Mouse (Mus musculus) MEL (cell line): ENCODE measurements around the gene Ndufaf2. TPM values are rescaled to one million over a fixed set of nuclear protein-coding genes. Genes with fewer than 3 reads are reported as not detected.

Source experiments
- DNase-seq: peaks from one replicate; pipeline ENCODE4 v3.0.0; 2011; ENCODE audit warnings: low read depth, low spot score
- H3K27ac ChIP-seq: 2 replicates; pipeline ENCODE4 v1.5.1; 2012; ENCODE audit warnings: low read depth, mild to moderate bottlenecking, control low read depth, low read length, moderate library complexity; ENCODE audit not compliant: control insufficient read depth
- H3K27me3 ChIP-seq, 2 experiments: fragments of 150-350 bp in 1 of 2; sonication (generic) in 1 of 2; 2 replicates each; pipeline ENCODE4 v1.6.1; 2012; ENCODE audit warnings: low read length in 2 of 2, mild to moderate bottlenecking in 2 of 2, improper control_type of control experiment in 1 of 2, moderate library complexity in 1 of 2; ENCODE audit not compliant: insufficient read depth in 2 of 2, control insufficient read depth in 1 of 2
- H3K36me3 ChIP-seq, 2 experiments: 2 replicates each; pipeline ENCODE4 v1.6.1; 2012 to 2014; ENCODE audit warnings: low read length in 2 of 2, improper control_type of control experiment in 1 of 2, inconsistent platforms in 1 of 2, mild to moderate bottlenecking in 1 of 2; ENCODE audit not compliant: insufficient read depth in 2 of 2, control insufficient read depth in 1 of 2
- H3K4me1 ChIP-seq, 2 experiments: fragments of 150-350 bp in 1 of 2; sonication (generic) in 1 of 2; 2 replicates each; pipeline ENCODE4 v1.6.1; 2012; ENCODE audit warnings: low read length in 2 of 2, improper control_type of control experiment in 1 of 2, mild to moderate bottlenecking in 1 of 2; ENCODE audit not compliant: insufficient read depth in 2 of 2, control insufficient read depth in 1 of 2
- H3K4me3 ChIP-seq, 2 experiments: fragments of 150-350 bp in 1 of 2; sonication (generic) in 1 of 2; 2 replicates each; pipeline ENCODE4 v1.5.1; 2012; ENCODE audit warnings: low read depth in 2 of 2, low read length in 2 of 2, mild to moderate bottlenecking in 2 of 2, moderate library complexity in 2 of 2, control low read depth in 1 of 2, improper control_type of control experiment in 1 of 2; ENCODE audit not compliant: control insufficient read depth in 1 of 2, insufficient read depth in 1 of 2
- H3K79me2 ChIP-seq: 2 replicates; pipeline ENCODE4 v1.6.1; 2012; ENCODE audit warnings: mild to moderate bottlenecking, low read length, moderate library complexity; ENCODE audit not compliant: control insufficient read depth, poor library complexity, insufficient read depth
- H3K9ac ChIP-seq: 2 replicates; pipeline ENCODE4 v1.6.1; 2012; ENCODE audit warnings: low read depth, mild to moderate bottlenecking, control low read depth, low read length, moderate library complexity; ENCODE audit not compliant: control insufficient read depth, poor library complexity, severe bottlenecking
- H3K9me3 ChIP-seq: fragments of 150-350 bp; sonication (generic); replicated peaks from 2 replicates; pipeline ENCODE4 v1.6.1; 2012; ENCODE audit warnings: mild to moderate bottlenecking, low read length, improper control_type of control experiment, moderate library complexity; ENCODE audit not compliant: insufficient read depth
- BHLHE40 ChIP-seq: IDR thresholded peaks from 2 replicates; pipeline ENCODE4 v1.6.1; 2012; ENCODE audit warnings: low read depth, mild to moderate bottlenecking, inconsistent platforms, low read length, improper control_type of control experiment, borderline replicate concordance
- CTCF ChIP-seq, 3 experiments: IDR thresholded peaks in 2 of 3; conservative IDR thresholded peaks in 1 of 3; 2 replicates each; pipeline ENCODE4 v1.5.1; 2011 to 2012; ENCODE audit warnings: low read length in 3 of 3, low read depth in 2 of 3, mild to moderate bottlenecking in 2 of 3, improper control_type of control experiment in 1 of 3, inconsistent platforms in 1 of 3, mixed read lengths in 1 of 3, moderate library complexity in 1 of 3; ENCODE audit not compliant: control insufficient read depth in 1 of 3, insufficient read depth in 1 of 3, poor library complexity in 1 of 3, severe bottlenecking in 1 of 3
- E2F4 ChIP-seq: IDR thresholded peaks from 2 replicates; pipeline ENCODE4 v1.6.1; 2011; ENCODE audit warnings: low read depth, low read length, improper control_type of control experiment, borderline replicate concordance
- EP300 ChIP-seq, 2 experiments: IDR thresholded peaks; 2 replicates each; pipeline ENCODE4 v1.6.1; 2011; ENCODE audit warnings: improper control_type of control experiment in 2 of 2, low read length in 2 of 2, low read depth in 1 of 2, mild to moderate bottlenecking in 1 of 2
- GABPA ChIP-seq: IDR thresholded peaks from 2 replicates; pipeline ENCODE4 v1.6.1; 2012; ENCODE audit warnings: low read depth, mild to moderate bottlenecking, inconsistent platforms, low read length, improper control_type of control experiment, moderate library complexity
- JUND ChIP-seq: IDR thresholded peaks from 2 replicates; pipeline ENCODE4 v1.6.1; 2011; ENCODE audit warnings: low read depth, mild to moderate bottlenecking, improper control_type of control experiment, low read length
- MAZ ChIP-seq: IDR thresholded peaks from 2 replicates; pipeline ENCODE4 v1.6.1; 2012; ENCODE audit warnings: low read depth, mild to moderate bottlenecking, inconsistent platforms, low read length, improper control_type of control experiment
- MXI1 ChIP-seq: IDR thresholded peaks from 2 replicates; pipeline ENCODE4 v1.6.1; 2011; ENCODE audit warnings: mild to moderate bottlenecking, low read depth, low read length, improper control_type of control experiment
- POLR2A ChIP-seq, 2 experiments: IDR thresholded peaks; 2 replicates each; pipeline ENCODE4 v1.6.1; 2011 to 2012; ENCODE audit warnings: low read length in 2 of 2, mild to moderate bottlenecking in 2 of 2, control low read depth in 1 of 2, improper control_type of control experiment in 1 of 2, low read depth in 1 of 2, moderate library complexity in 1 of 2; ENCODE audit not compliant: control insufficient read depth in 1 of 2, insufficient read depth in 1 of 2, poor library complexity in 1 of 2
- POLR2AphosphoS2 ChIP-seq: IDR thresholded peaks from 2 replicates; pipeline ENCODE4 v1.6.1; 2011; ENCODE audit warnings: low read length, improper control_type of control experiment
- TAL1 ChIP-seq: IDR thresholded peaks from 2 replicates; pipeline ENCODE4 v1.6.1; 2012; ENCODE audit warnings: mild to moderate bottlenecking, inconsistent platforms, low read length, moderate library complexity, mixed read lengths
- TBP ChIP-seq: IDR thresholded peaks from 2 replicates; pipeline ENCODE4 v1.8.0; 2011; ENCODE audit warnings: low read depth, low read length, improper control_type of control experiment
- ZMIZ1 ChIP-seq: IDR thresholded peaks from 2 replicates; pipeline ENCODE4 v1.6.1; 2012; ENCODE audit warnings: low read depth, mild to moderate bottlenecking, inconsistent platforms, low read length, improper control_type of control experiment, moderate library complexity
- polyA plus RNA-seq, 2 experiments: library from polyadenylated mRNA; stranded (reverse) in 1 of 2; unstranded in 1 of 2; fragments of >175 nt in 1 of 2; fragments of >200 nt in 1 of 2; gene quantifications; 2 replicates each; pipeline versions ENCODE4 v1.2.1 to v1.2.4; 2012; ENCODE audit warnings: low replicate concordance in 2 of 2, low read depth in 1 of 2; ENCODE audit not compliant: insufficient read length in 2 of 2, insufficient read depth in 1 of 2, missing spikeins in 1 of 2
- total RNA-seq: library from RNA; depleted of rRNA; stranded (reverse); fragments of 300-350 nt; gene quantifications from 2 replicates; pipeline ENCODE4 v1.2.3, GENCODE M21; 2012

Ndufaf2 gene
- total and polyA plus RNA-seq, 3 experiments = 50.9 to 76.0 TPM; not detected in 1

GRCm38 (mm10) chr13:108092290-108092689 is 66.1 kb downstream of the Ndufaf2 start:
- H3K4me1 ChIP-seq = no peaks in the 10 kb centered on the region
- H3K36me3 ChIP-seq = no peaks in the 10 kb centered on the region; a peak in 1 of 4 replicates
- H3K4me3 ChIP-seq = no peak overlapping the region
- no peak overlapping the region for H3K9ac ChIP-seq
- no peaks in the 10 kb centered on the region for H3K27me3 ChIP-seq
- no peak for DNase-seq
- no peaks in the 10 kb centered on the region for H3K79me2 ChIP-seq
- TF ChIP-seq POLR2AphosphoS2 (no peak), EP300 (IDR thresholded peaks at IDR 0.05; ENCODE audit: low read depth in 1 of 2, low read length in 2 of 2) (no peak), E2F4 (no peak), GABPA (no peak), POLR2A (IDR thresholded peaks at IDR 0.05; ENCODE audit: control insufficient read depth in 1 of 2, insufficient read depth in 1 of 2, low read depth in 1 of 2, low read length in 2 of 2, poor library complexity in 1 of 2) (no peak), TAL1 (no peak), MAZ (no peak), TBP (no peak), ZMIZ1 (no peak)
- no peaks in the 10 kb centered on the region for H3K9me3 ChIP-seq
- H3K27ac ChIP-seq = no peak overlapping the region

- no peak overlapping the region for H3K27ac ChIP-seq
- no peaks in the 10 kb centered on the region for H3K4me1 ChIP-seq
- no peaks in the 10 kb centered on the region for H3K27me3 ChIP-seq
- DNase-seq = no peak
- H3K9me3 ChIP-seq = no peaks in the 10 kb centered on the region
- no peak for TF ChIP-seq BHLHE40
- TF ChIP-seq POLR2A (IDR thresholded peaks at IDR 0.05; ENCODE audit: control insufficient read depth in 1 of 2, insufficient read depth in 1 of 2, low read depth in 1 of 2, low read length in 2 of 2, poor library complexity in 1 of 2) = no peak
- no peak for TF ChIP-seq CTCF (IDR thresholded peaks at IDR 0.05 in 2 of 3, conservative IDR thresholded peaks at IDR 0.05 in 1 of 3; ENCODE audit: control insufficient read depth in 1 of 3, insufficient read depth in 1 of 3, low read depth in 2 of 3, low read length in 3 of 3, poor library complexity in 1 of 3, severe bottlenecking in 1 of 3)
- TF ChIP-seq JUND = no peak
- TF ChIP-seq MXI1 = no peak
- no peak for TF ChIP-seq TAL1
- H3K79me2 ChIP-seq = no peaks in the 10 kb centered on the region
- no peak overlapping the region for H3K4me3 ChIP-seq
- H3K9ac ChIP-seq = no peak overlapping the region
- H3K36me3 ChIP-seq = no peaks in the 10 kb centered on the region; a peak in 1 of 4 replicates
Measured at GRCm38 (mm10) chr13:108086724-108087123, 71.7 kb downstream of the Ndufaf2 start.

GRCm38 (mm10) chr13:108086036-108086435 is 72.4 kb downstream of the Ndufaf2 start:
- Histone ChIP-seq H3K79me2 (no peaks in the 10 kb centered on the region), H3K9ac (no peak overlapping the region), H3K4me1 (no peaks in the 10 kb centered on the region), H3K27ac (no peak overlapping the region), H3K27me3 (no peaks in the 10 kb centered on the region), H3K36me3 (no peaks in the 10 kb centered on the region), H3K4me3 (no peak overlapping the region), H3K9me3 (no peaks in the 10 kb centered on the region)
- no peak for DNase-seq
- no peak for TF ChIP-seq MAZ
